Mouse (Mus musculus): Measurements from ENCODE around the gene Ifitm2. TPM values are rescaled to one million over a fixed set of nuclear protein-coding genes. Genes with fewer than 3 reads are reported as not detected.
A peak's percentile ranks its signal among the peaks of the same experiment; 100 is the strongest.

Gene Ifitm2
- polyA plus RNA-seq (2014; fragmentation: Nextera tagmentation; extraction: Ambion mirVana) = 290 and 308 TPM in 2 replicates

DNA sequence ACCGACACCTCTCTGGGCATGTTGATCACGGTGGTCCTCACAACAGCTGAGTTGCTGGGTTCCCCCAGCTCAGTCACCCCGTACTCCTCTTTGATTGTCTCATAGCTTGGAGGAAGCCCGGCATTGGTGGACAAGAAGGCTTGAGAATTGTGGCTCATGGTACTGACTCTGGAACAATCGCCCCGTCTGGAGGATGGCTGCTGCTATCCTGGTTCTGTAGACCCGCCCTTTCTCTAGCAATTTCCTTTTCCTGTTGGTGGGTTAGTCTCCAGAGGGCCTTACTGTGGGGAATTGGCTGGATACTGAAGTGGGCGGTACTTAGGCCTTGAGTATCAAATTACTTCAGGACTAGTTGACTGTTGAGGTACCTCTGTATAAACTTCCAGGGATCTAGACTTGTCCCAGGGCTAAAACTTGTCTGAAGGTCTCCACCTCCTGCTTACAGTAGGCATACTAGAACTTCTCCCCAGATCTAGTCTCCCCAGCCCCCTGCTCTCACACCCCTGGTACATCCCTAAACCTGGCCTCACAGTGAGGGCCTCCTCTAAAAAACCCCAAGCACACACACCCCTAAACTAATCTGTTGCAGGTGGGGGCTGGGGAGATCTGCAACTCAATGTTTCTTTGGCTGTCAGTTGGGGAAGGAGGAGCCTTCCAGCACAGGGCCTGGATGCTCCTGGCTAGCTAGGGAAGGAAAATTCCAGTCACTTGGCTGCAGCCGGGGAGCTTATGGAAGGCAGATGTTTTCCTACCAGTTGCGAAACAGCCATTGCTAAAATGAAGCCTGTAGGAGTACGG lies at the start of gene Ifitm2, which contains the start of gene Gm45717:
Ifitm2 (minus strand) TSS at position 230 of the 798 bp plus-strand sequence.
Gm45717 (minus strand) TSS at position 180 of the 798 bp plus-strand sequence.
- H3K27ac ChIP-seq (ENCODE audit: low read depth, low read length) = no peak within 1 kb of the TSS
- WGBS = 21% methylated on average over 11 of the region's 11 CpGs
- H3K4me2 ChIP-seq (replicated peaks; ENCODE audit: low read depth, low read length) = peak within 1 kb of the TSS; percentile 53
- ATAC-seq (ENCODE audit: low FRiP score) (peak; percentile 43), DNase-seq (ENCODE audit: low spot score) (peak; percentile 53)
- no peaks in the 10 kb centered on the region; the same call in 1 of the 2 replicates for H3K4me1 ChIP-seq (replicated peaks; ENCODE audit: control insufficient read depth, insufficient read depth, low read length)
- H3K9me3 ChIP-seq (ENCODE audit: control insufficient read depth, low read length) = no peaks in the 10 kb centered on the region
- no peaks in the 10 kb centered on the region for H3K27me3 ChIP-seq (ENCODE audit: control insufficient read depth, insufficient read depth, low read length)
- peak within 1 kb of the TSS; percentile 34 for H3K4me3 ChIP-seq (ENCODE audit: low read depth, low read length)
- no peaks in the 10 kb centered on the region for H3K36me3 ChIP-seq (ENCODE audit: control insufficient read depth, insufficient read depth, low read length)
- H3K9ac ChIP-seq (ENCODE audit: low read depth, low read length) = peak within 1 kb of the TSS; percentile 43

DNA sequence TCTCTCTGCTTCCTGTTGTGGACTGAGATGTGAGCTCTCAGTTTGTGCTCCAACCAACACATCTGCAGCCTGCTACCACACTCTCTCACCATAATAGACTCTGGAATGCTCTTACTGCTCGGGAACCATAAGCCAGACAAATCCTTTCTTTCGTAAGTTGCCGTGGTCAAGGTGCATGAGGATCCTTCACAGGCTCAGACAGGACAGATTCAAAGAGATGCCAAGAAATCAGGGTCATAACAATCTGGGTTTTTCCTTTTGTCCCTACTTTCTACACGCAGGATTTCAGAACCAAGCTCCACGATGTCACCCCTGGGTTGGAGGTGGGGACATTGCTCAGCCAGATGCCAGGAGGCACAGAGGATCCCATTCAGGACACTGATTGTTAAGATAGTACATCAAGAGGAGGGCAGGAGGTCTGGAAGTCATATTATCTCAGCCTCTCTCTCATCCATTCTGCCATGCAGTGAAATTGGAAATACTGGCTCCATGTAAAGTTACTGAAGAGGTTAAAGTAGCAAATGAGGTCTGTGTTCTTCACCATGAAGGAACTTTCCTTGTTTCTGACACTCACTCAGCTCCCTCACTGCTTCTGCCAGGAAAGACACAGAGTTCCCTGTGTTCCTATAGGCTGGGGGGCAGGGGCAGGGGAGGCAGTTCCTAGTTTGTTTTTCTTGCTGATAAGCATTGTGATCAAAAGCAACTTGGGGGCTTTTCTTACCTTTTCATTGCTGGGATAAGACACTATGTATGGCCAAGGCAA lies 47.6 kb upstream of the Ifitm2 start:
- Histone ChIP-seq H3K9me3 (ENCODE audit: control insufficient read depth, low read length) (no peaks in the 10 kb centered on the region), H3K36me3 (ENCODE audit: control insufficient read depth, insufficient read depth, low read length) (no peaks in the 10 kb centered on the region), H3K4me1 (replicated peaks; ENCODE audit: control insufficient read depth, insufficient read depth, low read length) (no peaks in the 10 kb centered on the region), H3K27me3 (ENCODE audit: control insufficient read depth, insufficient read depth, low read length) (no peaks in the 10 kb centered on the region), H3K4me2 (replicated peaks; ENCODE audit: low read depth, low read length) (no peak overlapping the region), H3K9ac (ENCODE audit: low read depth, low read length) (no peak overlapping the region), H3K4me3 (ENCODE audit: low read depth, low read length) (no peak overlapping the region), H3K27ac (ENCODE audit: low read depth, low read length) (no peak overlapping the region)
- DNase-seq (ENCODE audit: low spot score) (no peak), ATAC-seq (ENCODE audit: low FRiP score) (no peak)
- WGBS = 89% methylated on average over 5 of the region's 5 CpGs

DNA sequence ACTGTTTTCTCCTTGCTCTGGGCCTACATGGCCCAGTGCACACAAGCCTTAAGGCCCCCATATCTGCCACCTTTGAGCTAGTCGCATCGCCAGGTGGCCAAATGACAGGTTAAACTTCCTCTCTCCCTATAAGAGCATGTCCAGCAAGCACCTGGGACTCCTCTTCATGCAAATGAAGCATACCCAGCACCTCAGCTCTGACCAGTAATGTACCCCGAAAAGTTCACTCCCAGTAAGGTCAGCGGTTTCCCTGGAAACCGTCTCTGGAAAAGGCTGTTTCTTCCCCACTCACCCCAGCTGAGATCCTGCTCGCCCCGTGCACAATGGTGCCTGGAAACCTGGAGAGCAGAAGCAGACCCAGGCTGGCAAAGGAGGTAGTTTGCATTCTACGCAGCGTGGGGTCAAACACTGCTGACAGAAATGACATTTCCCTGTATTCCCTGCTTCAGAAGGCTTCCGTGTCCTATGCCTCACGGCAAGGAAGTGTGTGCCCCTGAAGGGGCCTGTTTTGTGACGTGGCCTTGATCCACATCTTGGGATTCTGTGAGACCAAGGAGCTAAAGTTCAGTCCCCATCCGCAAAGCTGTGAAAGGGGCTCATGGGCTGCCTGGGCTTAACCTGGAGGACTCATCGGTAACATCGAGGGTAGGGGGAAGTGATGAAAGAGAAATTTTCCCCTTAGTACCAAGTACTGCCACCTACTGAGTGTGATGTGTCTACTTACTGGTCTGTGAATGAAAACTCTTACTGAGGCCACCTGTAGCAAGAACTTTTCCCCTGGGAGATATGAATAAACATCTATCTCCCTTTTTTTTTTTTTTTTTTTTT lies 45.3 kb upstream of the Ifitm2 start:
- Histone ChIP-seq H3K36me3 (ENCODE audit: control insufficient read depth, insufficient read depth, low read length) (no peaks in the 10 kb centered on the region), H3K4me2 (replicated peaks; ENCODE audit: low read depth, low read length) (no peak overlapping the region), H3K9ac (ENCODE audit: low read depth, low read length) (no peak overlapping the region), H3K27ac (ENCODE audit: low read depth, low read length) (no peak overlapping the region), H3K4me3 (ENCODE audit: low read depth, low read length) (no peak overlapping the region), H3K27me3 (ENCODE audit: control insufficient read depth, insufficient read depth, low read length) (no peaks in the 10 kb centered on the region), H3K4me1 (replicated peaks; ENCODE audit: control insufficient read depth, insufficient read depth, low read length) (no peaks in the 10 kb centered on the region), H3K9me3 (ENCODE audit: control insufficient read depth, low read length) (no peaks in the 10 kb centered on the region)
- 73% methylated on average over 15 of the region's 15 CpGs for WGBS
- DNase-seq (ENCODE audit: low spot score) (no peak), ATAC-seq (ENCODE audit: low FRiP score) (no peak)

DNA sequence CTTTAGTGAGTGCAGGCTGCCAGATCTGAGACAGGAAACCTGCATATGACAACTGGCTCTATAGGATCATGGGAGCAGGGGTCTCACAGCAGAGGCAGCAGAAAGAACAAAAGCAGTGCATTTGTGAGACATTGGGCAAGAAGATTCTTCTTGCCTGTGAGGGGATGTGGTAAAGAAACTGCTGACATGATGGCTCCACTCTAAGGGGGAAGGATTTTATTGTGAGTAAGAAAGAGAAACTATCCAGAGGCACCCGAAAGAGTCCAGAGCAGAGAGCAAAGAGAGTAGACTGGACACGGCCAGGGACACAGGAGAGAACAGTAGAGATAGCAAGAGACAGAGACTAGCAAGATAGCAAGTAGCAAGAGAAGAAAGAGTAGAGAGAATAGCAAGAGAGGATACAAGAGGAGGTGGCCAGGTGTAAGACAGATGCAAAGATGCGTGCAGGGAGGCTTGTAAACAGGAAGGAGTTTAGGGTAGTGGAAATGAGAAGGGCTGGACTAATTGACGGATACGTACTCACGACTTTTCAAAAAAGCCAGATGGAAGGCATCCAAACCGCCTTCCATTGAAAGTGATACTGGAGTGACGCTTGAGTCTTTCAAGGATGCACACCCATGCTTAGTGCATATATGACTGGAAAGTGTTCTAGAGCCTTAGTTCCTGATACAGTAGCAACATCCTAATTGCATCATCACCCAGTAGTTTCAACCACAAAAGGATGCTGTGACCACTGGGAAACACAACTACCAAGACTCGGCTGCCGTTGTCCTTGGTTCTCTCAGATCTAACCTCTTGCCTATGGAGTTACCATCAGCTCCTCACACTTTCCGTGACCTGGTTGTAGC lies 43.3 kb upstream of the Ifitm2 start:
- H3K27ac ChIP-seq (ENCODE audit: low read depth, low read length) = no peak overlapping the region
- no peak for DNase-seq (ENCODE audit: low spot score)
- no peaks in the 10 kb centered on the region for H3K36me3 ChIP-seq (ENCODE audit: control insufficient read depth, insufficient read depth, low read length)
- no peak overlapping the region for H3K9ac ChIP-seq (ENCODE audit: low read depth, low read length)
- H3K4me1 ChIP-seq (replicated peaks; ENCODE audit: control insufficient read depth, insufficient read depth, low read length) = no peaks in the 10 kb centered on the region
- H3K27me3 ChIP-seq (ENCODE audit: control insufficient read depth, insufficient read depth, low read length) = no peaks in the 10 kb centered on the region
- H3K4me3 ChIP-seq (ENCODE audit: low read depth, low read length) = no peak overlapping the region
- H3K4me2 ChIP-seq (replicated peaks; ENCODE audit: low read depth, low read length) = no peak overlapping the region
- no peak for ATAC-seq (ENCODE audit: low FRiP score)
- no peaks in the 10 kb centered on the region for H3K9me3 ChIP-seq (ENCODE audit: control insufficient read depth, low read length)
- WGBS = 93% methylated on average over 11 of the region's 11 CpGs

DNA sequence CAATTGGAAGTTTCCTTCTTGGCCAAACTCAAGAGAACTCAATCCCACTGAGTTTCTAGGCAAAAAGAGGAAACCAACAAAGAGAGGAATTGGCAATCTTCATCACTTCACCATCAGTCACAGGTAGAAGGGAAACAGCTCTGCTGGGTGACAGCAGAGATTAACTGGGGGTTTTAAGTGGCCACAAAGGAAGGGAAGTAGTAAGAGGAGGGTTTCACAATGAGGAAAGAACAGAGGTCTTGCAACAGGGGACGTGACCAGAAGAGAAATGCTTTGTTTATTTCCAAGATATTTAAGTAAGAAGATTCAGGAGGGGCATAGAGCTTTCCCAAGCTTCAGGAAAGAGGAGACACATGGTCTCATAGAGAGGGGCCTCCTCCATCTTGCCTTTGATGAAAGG lies 42.0 kb upstream of the Ifitm2 start:
- no peak overlapping the region for H3K4me3 ChIP-seq (ENCODE audit: low read depth, low read length)
- H3K27ac ChIP-seq (ENCODE audit: low read depth, low read length) = no peak overlapping the region
- no peaks in the 10 kb centered on the region for H3K36me3 ChIP-seq (ENCODE audit: control insufficient read depth, insufficient read depth, low read length)
- H3K4me2 ChIP-seq (replicated peaks; ENCODE audit: low read depth, low read length) = no peak overlapping the region
- ATAC-seq (ENCODE audit: low FRiP score) = no peak
- no peaks in the 10 kb centered on the region for H3K9me3 ChIP-seq (ENCODE audit: control insufficient read depth, low read length)
- H3K9ac ChIP-seq (ENCODE audit: low read depth, low read length) = no peak overlapping the region
- WGBS = 67% methylated on average over 1 of the region's 1 CpGs
- H3K27me3 ChIP-seq (ENCODE audit: control insufficient read depth, insufficient read depth, low read length) = no peaks in the 10 kb centered on the region
- no peak for DNase-seq (ENCODE audit: low spot score)
- H3K4me1 ChIP-seq (replicated peaks; ENCODE audit: control insufficient read depth, insufficient read depth, low read length) = no peaks in the 10 kb centered on the region

DNA sequence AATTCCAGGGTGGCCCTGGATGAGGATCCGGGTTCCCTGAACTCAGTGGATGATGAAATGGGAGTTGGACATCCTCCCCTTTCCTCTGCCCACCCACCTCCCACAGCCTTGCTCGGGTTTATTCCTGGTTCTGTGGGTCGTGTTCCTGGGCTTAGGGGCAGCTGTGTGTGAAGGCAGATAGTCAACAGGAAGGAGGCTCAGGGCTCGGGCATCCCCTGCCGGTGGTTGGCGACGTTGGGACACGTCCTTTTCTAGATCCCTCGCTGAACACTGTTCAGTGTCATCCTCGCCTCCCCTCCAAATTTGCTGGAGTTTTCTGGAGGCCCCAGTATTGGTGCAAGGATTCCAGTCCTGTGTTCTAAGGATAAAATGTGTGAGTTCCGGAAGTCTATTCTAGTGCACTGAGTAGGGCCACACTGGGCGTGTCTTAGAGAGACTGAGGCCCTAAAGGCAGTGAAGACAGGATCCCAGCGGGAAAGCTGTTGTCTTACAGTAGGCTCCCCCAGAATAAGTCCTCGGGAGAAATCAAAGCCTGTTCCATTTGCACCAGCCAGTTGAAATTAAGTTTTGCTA lies 35.4 kb upstream of the Ifitm2 start:
- no peaks in the 10 kb centered on the region for H3K4me1 ChIP-seq (replicated peaks; ENCODE audit: control insufficient read depth, insufficient read depth, low read length)
- no peak for ATAC-seq (ENCODE audit: low FRiP score)
- H3K4me3 ChIP-seq (ENCODE audit: low read depth, low read length) = no peak overlapping the region
- no peaks in the 10 kb centered on the region for H3K36me3 ChIP-seq (ENCODE audit: control insufficient read depth, insufficient read depth, low read length)
- H3K27me3 ChIP-seq (ENCODE audit: control insufficient read depth, insufficient read depth, low read length) = no peaks in the 10 kb centered on the region
- H3K9ac ChIP-seq (ENCODE audit: low read depth, low read length) = no peak overlapping the region
- WGBS = 86% methylated on average over 14 of the region's 14 CpGs
- H3K9me3 ChIP-seq (ENCODE audit: control insufficient read depth, low read length) = no peaks in the 10 kb centered on the region
- H3K4me2 ChIP-seq (replicated peaks; ENCODE audit: low read depth, low read length) = no peak overlapping the region
- no peak overlapping the region for H3K27ac ChIP-seq (ENCODE audit: low read depth, low read length)
- DNase-seq (ENCODE audit: low spot score) = no peak

DNA sequence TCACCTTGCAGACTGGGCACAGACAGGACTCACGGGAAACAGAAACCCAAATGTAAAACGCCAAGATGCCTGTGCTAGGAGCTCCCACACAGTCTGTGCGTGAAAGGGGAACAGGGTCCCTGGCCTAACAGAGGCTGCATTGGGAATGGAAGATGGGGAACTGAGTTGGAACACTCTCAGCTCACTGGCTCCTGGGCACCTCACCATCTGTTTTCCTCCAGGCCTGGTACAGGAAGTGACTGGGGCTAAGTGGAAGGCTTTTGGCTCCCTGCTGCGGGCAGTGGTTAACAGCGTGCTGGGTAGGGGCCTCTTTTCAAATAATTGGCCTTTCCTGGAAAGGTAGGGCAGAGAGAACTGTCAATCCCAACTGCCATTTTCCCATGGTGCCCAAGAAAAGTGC lies 34.8 kb upstream of the Ifitm2 start:
- H3K27ac ChIP-seq (ENCODE audit: low read depth, low read length) = no peak overlapping the region
- DNase-seq (ENCODE audit: low spot score) = no peak
- no peaks in the 10 kb centered on the region for H3K27me3 ChIP-seq (ENCODE audit: control insufficient read depth, insufficient read depth, low read length)
- ATAC-seq (ENCODE audit: low FRiP score) = no peak
- H3K36me3 ChIP-seq (ENCODE audit: control insufficient read depth, insufficient read depth, low read length) = no peaks in the 10 kb centered on the region
- H3K4me2 ChIP-seq (replicated peaks; ENCODE audit: low read depth, low read length) = no peak overlapping the region
- no peak overlapping the region for H3K4me3 ChIP-seq (ENCODE audit: low read depth, low read length)
- H3K4me1 ChIP-seq (replicated peaks; ENCODE audit: control insufficient read depth, insufficient read depth, low read length) = no peaks in the 10 kb centered on the region
- H3K9ac ChIP-seq (ENCODE audit: low read depth, low read length) = no peak overlapping the region
- no peaks in the 10 kb centered on the region for H3K9me3 ChIP-seq (ENCODE audit: control insufficient read depth, low read length)
- 72% methylated on average over 5 of the region's 5 CpGs for WGBS

All from hindbrain, embryonic 11.5 days (tissue).